Mouse (Mus musculus) heart, postnatal 0 days (tissue): ENCODE results near the gene Ppp1r12b.

Source experiments
- CTCF ChIP-seq: IDR thresholded peaks from 2 replicates; pipeline ENCODE4 v1.5.1; 2016; ENCODE audit warnings: antibody characterized with exemption, control low read depth, low read depth
- EP300 ChIP-seq: IDR thresholded peaks from 2 replicates; pipeline ENCODE4 v1.6.1; 2016; ENCODE audit warnings: antibody characterized with exemption, low read depth

- TF ChIP-seq CTCF (no peak), EP300 (no peak)
Observed at GRCm38 (mm10) chr1:134759133-134759532, 196.6 kb downstream of the Ppp1r12b start.
